Mouse (Mus musculus) limb, embryonic 15.5 days (tissue): ENCODE results near the gene Vps13c. TPM values are rescaled to one million over a fixed set of nuclear protein-coding genes. Genes with fewer than 3 reads are reported as not detected.
A peak's percentile ranks its signal among the peaks of the same experiment; 100 is the strongest.

Experiments
- ATAC-seq: fragments of 200-750 bp; cut with Nextera tagmentation; 2 replicates; pipeline ENCODE4 v1.8.0; 2017; ENCODE audit warnings: low read depth, moderate TSS enrichment; ENCODE audit not compliant: insufficient number of reproducible peaks, low FRiP score, low TSS enrichment
- H3K27ac ChIP-seq: fragments of 300-500 bp; sonication (generic); 2 replicates; pipeline ENCODE4 v1.5.1; 2015; ENCODE audit warnings: moderate library complexity, mild to moderate bottlenecking, inconsistent platforms
- H3K27me3 ChIP-seq: fragments of 300-500 bp; sonication (generic); 2 replicates; pipeline ENCODE4 v1.6.1; 2015; ENCODE audit warnings: inconsistent platforms
- H3K36me3 ChIP-seq: fragments of 300-500 bp; sonication (generic); 2 replicates; pipeline ENCODE4 v1.6.1; 2015; ENCODE audit warnings: inconsistent platforms
- H3K4me1 ChIP-seq: fragments of 300-500 bp; sonication (generic); 2 replicates; pipeline ENCODE4 v1.6.1; 2015; ENCODE audit warnings: inconsistent platforms
- H3K4me2 ChIP-seq: fragments of 300-500 bp; sonication (generic); 2 replicates; pipeline ENCODE4 v1.6.1; 2015; ENCODE audit warnings: mild to moderate bottlenecking, inconsistent platforms
- H3K4me3 ChIP-seq: fragments of 300-500 bp; sonication (generic); 2 replicates; pipeline ENCODE4 v1.5.1; 2015; ENCODE audit warnings: mild to moderate bottlenecking, inconsistent platforms
- H3K9ac ChIP-seq: fragments of 300-500 bp; sonication (generic); 2 replicates; pipeline ENCODE4 v1.6.1; 2015; ENCODE audit warnings: inconsistent platforms
- H3K9me3 ChIP-seq: fragments of 300-500 bp; sonication (generic); 2 replicates; pipeline ENCODE4 v1.6.1; 2016; ENCODE audit warnings: inconsistent platforms
- WGBS: fragments of 180-500 bp; shearing (Covaris S2); methylation state at CpG from one replicate; pipeline ENCODE4 v1.1.7; 2015; 5-methylcytosine and 5-hydroxymethylcytosine counted together
- polyA plus RNA-seq: library from polyadenylated mRNA; unstranded; fragments of >200 nt; fragmentation: Nextera tagmentation; extraction: Ambion mirVana; gene quantifications from 2 replicates; pipeline ENCODE4 v1.2.1, GENCODE M21; 2015

The Vps13c gene
- polyA plus RNA-seq, 1 experiment from 2014 or later, result 3.6 TPM

DNA sequence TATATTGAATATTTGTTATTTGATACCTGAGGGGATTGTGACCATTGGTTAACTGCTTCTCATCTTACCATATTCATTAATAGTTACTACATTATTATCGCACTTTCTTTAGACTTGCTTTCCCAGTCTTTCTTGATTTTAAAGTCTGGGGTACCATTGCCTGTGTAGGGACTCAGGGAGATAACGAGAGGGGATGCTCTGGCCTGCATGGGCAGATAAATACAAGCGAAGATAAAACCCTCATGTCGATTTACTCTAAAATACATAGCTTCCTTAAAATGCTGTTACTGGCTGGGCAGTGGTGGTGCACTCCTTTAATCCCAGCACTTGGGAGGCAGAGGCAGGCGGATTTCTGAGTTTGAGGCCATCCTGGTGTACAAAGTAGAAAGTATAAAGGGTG, 23.1 kb downstream of the Vps13c start:
- no peak overlapping the region for H3K9ac ChIP-seq
- 91% methylated on average over 5 of the region's 5 CpGs for WGBS
- no peaks in the 10 kb centered on the region for H3K4me1 ChIP-seq
- H3K27me3 ChIP-seq, result no peaks in the 10 kb centered on the region
- no peak overlapping the region for H3K4me3 ChIP-seq
- H3K4me2 ChIP-seq, result no peak overlapping the region
- no peak overlapping the region for H3K27ac ChIP-seq
- no peak for ATAC-seq
- H3K36me3 ChIP-seq, result peaks cover 6% of the 10 kb centered on the region; the same call in 1 of the 2 replicates
- no peaks in the 10 kb centered on the region for H3K9me3 ChIP-seq

DNA sequence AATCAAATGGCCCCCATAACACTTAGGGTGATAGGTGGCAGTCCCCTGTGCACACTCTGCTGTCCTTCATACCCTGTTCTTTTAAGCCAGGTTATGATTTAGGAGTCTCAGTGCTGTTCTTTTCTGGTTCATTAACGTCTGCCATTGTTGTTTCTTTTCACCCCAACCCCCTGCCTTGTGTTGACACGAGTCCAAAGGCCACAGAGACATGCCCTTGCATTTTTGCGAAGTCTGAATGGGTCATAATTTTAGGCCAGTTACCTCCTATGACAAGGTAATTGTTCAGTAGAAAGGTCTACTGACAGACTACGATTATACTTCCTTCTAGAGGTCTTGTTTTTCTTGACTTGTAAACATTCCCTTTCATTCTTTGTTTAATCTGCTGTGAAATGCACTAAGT, 23.8 kb downstream of the Vps13c start:
- Histone ChIP-seq H3K27ac (no peak overlapping the region), H3K27me3 (no peaks in the 10 kb centered on the region), H3K36me3 (0 out of 2 replicates have a peak, but pooled peaks cover 5% of the 10 kb centered on the region), H3K9me3 (no peaks in the 10 kb centered on the region), H3K9ac (no peak overlapping the region), H3K4me3 (no peak overlapping the region), H3K4me2 (no peak overlapping the region), H3K4me1 (no peaks in the 10 kb centered on the region)
- 41% methylated on average over 4 of the region's 4 CpGs for WGBS
- ATAC-seq, result no peak

DNA sequence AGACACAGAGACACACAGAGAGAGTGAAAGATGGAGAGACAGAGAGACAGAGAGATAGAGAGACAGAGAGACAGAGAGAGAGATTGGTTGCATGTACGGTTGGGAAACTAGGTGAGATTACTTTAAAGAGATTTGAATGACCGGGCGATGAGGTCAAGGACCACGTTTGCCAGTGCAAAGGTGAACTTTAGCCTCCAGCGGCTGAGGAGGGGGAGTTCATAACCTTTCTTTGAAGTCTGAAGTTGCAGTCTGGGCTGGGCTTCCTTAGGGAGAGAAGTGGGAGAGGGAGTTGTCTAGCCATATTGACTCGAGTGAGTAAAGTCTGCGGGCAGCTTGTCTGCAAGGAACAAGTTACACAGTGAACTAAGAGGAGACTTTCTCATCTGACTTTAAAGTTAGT, 25.2 kb downstream of the Vps13c start:
- H3K4me1 ChIP-seq, result 0 out of 2 replicates have a peak, but pooled peaks cover 3% of the 10 kb centered on the region
- no peaks in the 10 kb centered on the region for H3K9me3 ChIP-seq
- H3K4me2 ChIP-seq, result no peak overlapping the region
- H3K4me3 ChIP-seq, result no peak overlapping the region
- H3K9ac ChIP-seq, result no peak overlapping the region
- WGBS, result 30% methylated on average over 7 of the region's 7 CpGs
- no peaks in the 10 kb centered on the region for H3K27me3 ChIP-seq
- 0 out of 2 replicates have a peak, but pooled peaks cover 5% of the 10 kb centered on the region for H3K36me3 ChIP-seq
- no peak overlapping the region for H3K27ac ChIP-seq
- ATAC-seq, result no peak

DNA sequence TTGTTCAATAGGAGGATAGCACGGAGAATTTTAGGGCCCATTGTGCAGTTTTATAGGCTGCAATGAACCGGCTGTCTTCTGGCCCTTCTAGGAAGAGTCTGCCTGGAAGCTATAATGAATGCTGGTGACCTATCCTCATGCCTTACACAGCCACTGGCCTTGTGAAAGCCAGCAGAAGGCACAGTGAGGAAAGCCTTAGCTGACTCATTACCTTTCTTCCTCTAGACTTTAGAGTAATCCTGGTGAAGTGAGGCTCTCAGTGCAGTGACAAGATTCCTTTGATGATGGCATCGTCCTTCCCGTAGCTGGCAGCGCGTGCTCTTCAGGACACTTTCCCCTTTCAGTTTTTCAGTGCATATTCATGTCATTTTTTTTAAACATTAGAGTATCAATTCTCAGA, 27.2 kb downstream of the Vps13c start:
- Histone ChIP-seq H3K36me3 (no peaks in the 10 kb centered on the region), H3K4me1 (0 out of 2 replicates have a peak, but pooled peaks cover 3% of the 10 kb centered on the region), H3K27me3 (no peaks in the 10 kb centered on the region), H3K27ac (no peak overlapping the region), H3K4me2 (no peak overlapping the region), H3K4me3 (no peak overlapping the region), H3K9me3 (no peaks in the 10 kb centered on the region), H3K9ac (no peak overlapping the region)
- WGBS, result 66% methylated on average over 6 of the region's 6 CpGs
- ATAC-seq, result no peak

DNA sequence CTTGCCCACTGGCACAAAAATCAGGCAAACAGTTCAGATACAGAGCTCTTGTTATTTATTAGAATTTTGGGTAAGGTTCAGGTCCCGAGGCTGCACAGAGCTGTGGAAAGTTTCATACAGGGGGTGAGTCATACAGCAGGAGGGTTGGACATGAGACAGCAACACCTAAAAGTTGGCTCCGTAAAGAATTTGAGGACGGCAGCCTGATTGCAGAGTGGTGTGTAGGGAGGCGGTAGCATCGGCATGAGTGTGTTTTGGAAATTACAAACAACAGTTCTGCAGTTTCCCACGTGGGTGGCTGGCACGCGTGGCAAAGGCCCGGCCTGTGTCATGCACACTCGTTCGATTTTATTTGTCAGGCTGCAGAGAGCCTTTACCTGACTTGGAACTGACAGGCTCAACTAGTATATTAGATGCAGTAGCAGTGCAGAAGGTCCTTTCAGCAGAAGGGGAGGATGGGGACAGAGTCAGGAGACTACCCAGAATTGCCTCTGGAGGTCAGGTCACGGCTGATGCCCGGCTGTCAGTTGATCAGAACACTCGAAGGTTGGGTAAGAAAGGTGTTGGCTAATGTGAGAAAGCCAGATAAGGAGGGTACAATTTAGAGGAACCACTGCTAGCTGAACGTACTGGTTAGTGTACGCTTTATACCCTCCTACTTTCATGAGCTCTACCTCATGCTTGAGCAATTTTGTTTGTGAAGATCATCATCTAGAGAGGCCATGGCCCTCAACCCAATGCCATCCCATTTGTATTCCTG, 29.7 kb downstream of the Vps13c start:
- Histone ChIP-seq H3K27me3 (no peaks in the 10 kb centered on the region), H3K27ac (no peak overlapping the region), H3K9me3 (no peaks in the 10 kb centered on the region), H3K9ac (no peak overlapping the region), H3K4me3 (no peak overlapping the region), H3K4me1 (0 out of 2 replicates have a peak, but pooled peaks cover 3% of the 10 kb centered on the region), H3K36me3 (no peaks in the 10 kb centered on the region), H3K4me2 (no peak overlapping the region)
- no peak for ATAC-seq
- WGBS, result 70% methylated on average over 16 of the region's 16 CpGs

DNA sequence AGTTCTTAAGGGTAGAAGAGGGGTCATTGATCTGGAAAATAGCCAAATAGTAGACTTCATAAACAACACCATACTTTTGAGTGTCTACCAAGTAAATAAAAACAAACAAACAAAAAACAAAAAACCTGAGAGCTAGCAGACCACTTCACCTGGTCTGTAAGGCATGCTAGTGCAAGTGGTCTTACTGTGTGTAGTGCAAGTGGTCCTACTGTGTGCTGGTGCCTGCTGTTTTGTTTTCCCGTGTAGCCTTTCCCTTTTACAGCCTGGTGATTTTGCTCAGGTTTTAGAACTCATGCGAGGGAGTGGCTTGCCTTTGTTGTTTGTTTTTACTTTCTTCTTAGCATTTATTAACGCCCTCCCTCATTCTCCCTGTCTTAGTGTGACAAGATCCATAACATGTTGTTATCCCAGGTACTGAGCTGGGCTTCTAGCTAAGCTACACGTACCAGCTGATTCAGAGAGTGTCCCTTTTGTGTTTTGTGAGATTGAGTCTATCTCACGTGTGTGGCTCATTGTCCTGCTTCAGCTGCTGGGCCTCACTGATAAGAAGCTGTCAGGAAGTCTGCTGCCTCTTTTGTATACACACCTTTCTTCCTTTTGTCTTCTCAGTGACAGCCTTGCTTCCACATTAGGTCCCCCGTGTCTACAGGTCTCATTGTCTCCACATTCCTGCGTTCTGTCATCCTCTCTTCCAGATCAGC, 34.5 kb downstream of the Vps13c start:
- peaks cover 8% of the 10 kb centered on the region; the same call in 1 of the 2 replicates for H3K4me1 ChIP-seq
- ATAC-seq, result no peak
- H3K4me3 ChIP-seq, result no peak overlapping the region
- no peak overlapping the region for H3K9ac ChIP-seq
- H3K27me3 ChIP-seq, result no peaks in the 10 kb centered on the region
- WGBS, result 85% methylated on average over 7 of the region's 7 CpGs
- H3K27ac ChIP-seq, result no peak overlapping the region
- H3K4me2 ChIP-seq, result no peak overlapping the region
- no peaks in the 10 kb centered on the region for H3K9me3 ChIP-seq
- no peaks in the 10 kb centered on the region for H3K36me3 ChIP-seq

DNA sequence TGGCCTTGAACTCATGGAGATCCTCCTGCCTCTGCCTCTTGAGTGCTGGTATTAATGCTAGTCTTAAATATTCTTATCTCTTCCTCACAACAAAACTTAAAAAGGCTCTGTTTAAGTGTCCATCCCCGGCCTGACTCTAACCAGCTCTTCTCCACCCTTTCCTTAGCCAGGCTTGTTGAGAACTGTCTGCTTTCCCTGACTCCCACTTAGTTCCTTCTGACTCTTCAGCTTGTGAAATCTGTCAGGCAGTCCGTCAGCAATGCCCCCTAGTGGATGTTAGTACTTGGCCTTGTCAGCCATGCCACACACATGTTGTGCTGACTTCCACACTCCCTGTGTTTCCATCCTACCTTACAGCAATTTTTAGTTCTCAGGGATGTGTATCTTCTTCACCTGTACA, 35.1 kb downstream of the Vps13c start:
- WGBS, result 60% methylated on average over 2 of the region's 2 CpGs
- ATAC-seq, result no peak
- no peaks in the 10 kb centered on the region for H3K27me3 ChIP-seq
- H3K4me3 ChIP-seq, result no peak overlapping the region
- H3K9me3 ChIP-seq, result no peaks in the 10 kb centered on the region
- no peak overlapping the region for H3K9ac ChIP-seq
- H3K27ac ChIP-seq, result no peak overlapping the region
- H3K4me1 ChIP-seq, result peaks cover 5% of the 10 kb centered on the region; the same call in 1 of the 2 replicates
- H3K4me2 ChIP-seq, result no peak overlapping the region
- no peaks in the 10 kb centered on the region for H3K36me3 ChIP-seq

DNA sequence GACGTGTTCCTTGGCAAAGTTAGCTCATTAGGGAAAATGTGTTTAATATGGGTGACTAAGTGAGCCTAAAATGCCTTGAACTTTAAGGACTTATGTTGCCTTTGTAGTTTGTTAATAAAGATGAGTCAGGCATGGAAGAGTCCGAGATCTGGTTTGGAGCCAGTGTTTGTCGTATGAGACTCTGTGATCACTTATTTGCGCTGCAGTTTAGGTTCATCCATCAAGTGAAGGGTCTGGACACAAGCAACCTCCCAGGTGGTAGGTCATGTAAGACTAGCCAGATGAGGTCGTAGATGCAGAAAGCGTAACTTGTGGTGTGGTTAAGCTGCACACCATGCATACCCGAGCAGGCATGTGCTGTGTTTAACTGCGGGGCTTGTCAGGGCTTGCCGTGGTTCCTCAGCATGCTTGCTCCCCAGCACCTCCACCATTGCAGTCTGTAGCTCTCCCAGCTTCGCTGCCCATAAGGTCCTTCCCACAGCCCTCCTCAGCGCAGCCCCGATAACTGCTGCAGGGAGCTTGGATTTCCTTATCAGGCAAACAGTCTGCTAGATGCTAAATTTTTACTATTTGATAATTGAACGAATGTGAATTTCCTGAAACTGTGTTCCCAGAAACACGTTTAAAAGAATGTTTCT, 37.0 kb downstream of the Vps13c start:
- peak overlapping the region; percentile 12; the same call in 1 of the 2 replicates for H3K4me2 ChIP-seq
- H3K36me3 ChIP-seq, result no peaks in the 10 kb centered on the region
- no peak overlapping the region for H3K4me3 ChIP-seq
- 33% methylated on average over 14 of the region's 14 CpGs for WGBS
- peaks cover 5% of the 10 kb centered on the region; the same call in 1 of the 2 replicates for H3K4me1 ChIP-seq
- H3K27ac ChIP-seq, result no peak overlapping the region
- H3K27me3 ChIP-seq, result no peaks in the 10 kb centered on the region
- H3K9me3 ChIP-seq, result no peaks in the 10 kb centered on the region
- no peak for ATAC-seq
- H3K9ac ChIP-seq, result no peak overlapping the region

DNA sequence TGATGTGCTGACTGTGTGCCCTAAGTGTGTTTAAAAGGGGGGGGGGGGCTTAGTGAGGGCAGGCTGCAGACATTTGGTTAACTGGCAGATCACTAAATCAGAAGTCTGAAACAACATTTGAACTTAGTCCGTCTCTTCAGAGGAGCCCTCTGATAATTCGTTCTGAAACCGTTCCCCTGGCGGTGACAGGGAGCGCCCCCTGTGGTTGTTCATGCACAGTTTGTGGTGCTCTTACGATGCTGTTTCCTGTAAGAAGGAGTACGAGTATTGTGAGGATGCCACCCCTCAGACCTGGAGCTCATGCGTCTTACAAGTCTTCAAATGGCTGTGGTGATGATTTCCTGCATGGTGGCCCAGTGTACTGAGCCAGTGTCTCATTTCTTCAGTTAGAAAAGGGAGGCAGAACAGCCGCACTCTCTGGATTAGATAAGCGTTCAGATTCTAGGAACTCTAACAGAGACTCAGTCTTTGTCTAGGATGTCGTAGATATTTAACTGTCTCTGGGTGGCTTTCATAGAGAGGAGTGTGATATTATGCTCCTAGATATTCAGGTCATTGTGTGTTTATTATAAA, 38.1 kb downstream of the Vps13c start:
- H3K9ac ChIP-seq, result no peak overlapping the region
- no peak for ATAC-seq
- H3K4me1 ChIP-seq, result peaks cover 5% of the 10 kb centered on the region; the same call in 1 of the 2 replicates
- H3K4me3 ChIP-seq, result no peak overlapping the region
- no peak overlapping the region for H3K4me2 ChIP-seq
- 87% methylated on average over 11 of the region's 11 CpGs for WGBS
- no peaks in the 10 kb centered on the region for H3K27me3 ChIP-seq
- no peaks in the 10 kb centered on the region for H3K9me3 ChIP-seq
- no peak overlapping the region for H3K27ac ChIP-seq
- H3K36me3 ChIP-seq, result peaks cover under 1% of the 10 kb centered on the region; the same call in 1 of the 2 replicates

DNA sequence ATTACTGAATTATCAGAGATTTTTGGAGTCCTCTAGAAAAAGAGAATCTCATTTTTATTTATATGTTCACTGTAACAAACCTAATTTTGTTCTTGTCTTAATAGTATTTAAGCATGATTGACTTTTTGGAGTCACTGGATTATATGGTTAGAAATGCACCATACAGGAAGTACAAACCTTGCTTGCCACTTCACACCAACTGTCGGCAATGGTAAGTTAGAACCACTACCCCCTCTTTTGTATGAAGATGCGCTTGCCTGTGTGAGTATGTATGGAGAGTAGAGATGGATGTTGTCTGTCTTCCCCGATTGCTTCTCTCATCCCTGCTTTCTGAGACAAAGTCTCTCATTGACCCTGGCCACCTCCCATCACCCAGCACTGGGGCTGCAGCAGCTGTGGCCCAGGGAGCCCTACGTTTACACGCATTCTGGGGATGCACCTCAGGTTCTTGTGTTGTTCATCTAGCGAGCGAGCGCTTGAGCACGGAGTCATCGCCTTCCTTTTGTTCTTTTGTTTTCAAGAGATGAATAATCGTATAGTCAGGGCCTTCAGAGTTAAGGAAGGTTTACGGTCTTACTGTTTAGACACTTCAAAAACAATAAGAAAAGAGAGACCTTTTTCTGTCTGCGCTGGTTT, 43.3 kb downstream of the Vps13c start:
- Histone ChIP-seq H3K9me3 (no peaks in the 10 kb centered on the region), H3K4me2 (no peak overlapping the region), H3K36me3 (peaks cover 23% of the 10 kb centered on the region), H3K27ac (no peak overlapping the region), H3K4me1 (no peaks in the 10 kb centered on the region), H3K27me3 (no peaks in the 10 kb centered on the region), H3K4me3 (no peak overlapping the region), H3K9ac (no peak overlapping the region)
- 90% methylated on average over 13 of the region's 13 CpGs for WGBS
- ATAC-seq, result no peak

DNA sequence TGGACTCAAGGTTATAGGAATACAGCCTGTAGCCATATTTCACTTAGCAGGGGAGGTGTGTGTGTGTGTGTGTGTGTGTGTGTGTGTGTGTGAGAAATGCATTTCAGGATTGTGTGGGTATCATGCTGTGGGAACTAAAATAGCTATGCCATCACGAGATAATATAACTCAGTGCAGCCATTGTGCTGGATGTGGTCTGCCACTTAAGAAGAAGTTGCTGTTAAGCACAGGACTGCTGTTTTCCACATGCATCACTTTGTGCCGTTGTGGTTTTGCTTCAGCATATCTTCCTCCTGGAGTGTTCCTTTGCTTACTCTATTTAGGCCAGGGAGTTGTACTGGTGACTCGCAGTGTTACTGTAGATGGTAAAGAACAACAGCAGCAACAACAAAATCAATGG, 43.9 kb downstream of the Vps13c start:
- Histone ChIP-seq H3K27ac (no peak overlapping the region), H3K9me3 (no peaks in the 10 kb centered on the region), H3K4me3 (no peak overlapping the region), H3K4me2 (no peak overlapping the region), H3K4me1 (no peaks in the 10 kb centered on the region), H3K36me3 (peaks cover 23% of the 10 kb centered on the region), H3K27me3 (no peaks in the 10 kb centered on the region), H3K9ac (no peak overlapping the region)
- 84% methylated on average over 3 of the region's 3 CpGs for WGBS
- no peak for ATAC-seq
